Mouse (Mus musculus) neutrophil, adult 65 days (primary cell): ENCODE measurements around the gene 3110040N11Rik. TPM values are rescaled to one million over a fixed set of nuclear protein-coding genes. Genes with fewer than 3 reads are reported as not detected.

ENCODE experiments used
- total RNA-seq: library from RNA; stranded (reverse); gene quantifications from 2 replicates; pipeline ENCODE4 v1.2.4, GENCODE M21; 2023

The 3110040N11Rik gene
- total RNA-seq: 8.8 and 10.9 TPM in 2 replicates

DNA sequence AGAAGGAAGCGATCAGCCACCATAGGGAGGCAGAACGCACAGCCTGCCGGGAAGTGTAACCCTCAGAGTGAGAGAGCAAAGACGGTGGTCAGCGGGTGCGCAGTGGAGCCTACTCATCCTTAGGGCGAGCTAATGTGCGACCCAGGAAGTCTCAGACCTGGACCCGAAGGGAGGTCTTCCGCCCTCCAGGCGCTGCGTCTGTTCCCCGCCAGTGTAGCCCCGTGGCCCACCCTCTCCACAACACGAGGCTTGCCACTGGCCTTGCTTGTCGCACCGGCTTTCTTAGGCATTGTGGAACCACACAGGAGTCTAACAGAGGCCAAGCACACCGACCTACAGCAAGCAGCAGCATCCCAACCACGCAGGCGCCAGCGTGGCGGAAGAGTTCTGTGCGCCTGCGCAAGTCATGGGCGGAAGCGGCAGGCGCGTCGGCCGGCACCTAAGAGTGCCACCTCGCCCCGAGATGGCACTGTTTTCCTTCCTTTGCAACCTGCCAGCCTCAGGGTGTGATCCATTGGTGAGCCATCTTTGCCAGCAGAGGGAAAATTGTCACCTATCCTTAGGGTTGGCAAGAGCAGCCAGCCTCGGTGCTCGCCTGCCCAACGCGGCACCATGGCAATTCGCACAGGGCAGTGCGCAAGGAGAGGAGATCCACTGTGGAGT, at the start of gene 3110040N11Rik:
TSS of gene 3110040N11Rik (minus strand) at position 384 of the 663 bp plus-strand sequence.

DNA sequence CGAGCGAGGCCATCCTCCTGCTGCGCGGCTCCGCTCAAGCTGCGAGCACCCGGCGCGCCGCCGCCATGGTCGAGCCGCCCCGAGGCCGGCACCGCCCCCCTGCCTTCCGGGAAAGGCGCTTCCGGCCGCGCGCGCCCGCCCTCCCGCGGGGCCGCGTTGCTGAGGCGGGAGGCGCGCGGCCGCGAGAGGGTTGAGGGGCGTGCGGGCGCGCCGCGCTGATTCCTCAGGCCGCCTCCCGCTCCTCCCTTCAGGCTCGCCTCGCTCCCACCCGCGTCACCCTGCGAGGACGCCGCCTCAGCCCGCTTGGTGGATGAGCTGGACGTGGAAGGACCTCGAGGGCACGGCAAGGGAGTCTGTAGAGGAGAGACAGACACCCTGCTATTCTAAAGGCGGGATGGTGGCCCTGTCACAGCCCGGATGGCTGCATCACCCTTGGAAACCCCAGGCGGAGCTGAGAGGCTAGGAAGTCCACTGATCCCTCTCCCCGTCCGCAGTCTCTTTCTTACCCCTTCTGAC, 40.2 kb upstream of the 3110040N11Rik start, which contains the start of gene Btbd1:
TSS of gene Btbd1 (minus strand) at position 53 of the 516 bp plus-strand sequence.

DNA sequence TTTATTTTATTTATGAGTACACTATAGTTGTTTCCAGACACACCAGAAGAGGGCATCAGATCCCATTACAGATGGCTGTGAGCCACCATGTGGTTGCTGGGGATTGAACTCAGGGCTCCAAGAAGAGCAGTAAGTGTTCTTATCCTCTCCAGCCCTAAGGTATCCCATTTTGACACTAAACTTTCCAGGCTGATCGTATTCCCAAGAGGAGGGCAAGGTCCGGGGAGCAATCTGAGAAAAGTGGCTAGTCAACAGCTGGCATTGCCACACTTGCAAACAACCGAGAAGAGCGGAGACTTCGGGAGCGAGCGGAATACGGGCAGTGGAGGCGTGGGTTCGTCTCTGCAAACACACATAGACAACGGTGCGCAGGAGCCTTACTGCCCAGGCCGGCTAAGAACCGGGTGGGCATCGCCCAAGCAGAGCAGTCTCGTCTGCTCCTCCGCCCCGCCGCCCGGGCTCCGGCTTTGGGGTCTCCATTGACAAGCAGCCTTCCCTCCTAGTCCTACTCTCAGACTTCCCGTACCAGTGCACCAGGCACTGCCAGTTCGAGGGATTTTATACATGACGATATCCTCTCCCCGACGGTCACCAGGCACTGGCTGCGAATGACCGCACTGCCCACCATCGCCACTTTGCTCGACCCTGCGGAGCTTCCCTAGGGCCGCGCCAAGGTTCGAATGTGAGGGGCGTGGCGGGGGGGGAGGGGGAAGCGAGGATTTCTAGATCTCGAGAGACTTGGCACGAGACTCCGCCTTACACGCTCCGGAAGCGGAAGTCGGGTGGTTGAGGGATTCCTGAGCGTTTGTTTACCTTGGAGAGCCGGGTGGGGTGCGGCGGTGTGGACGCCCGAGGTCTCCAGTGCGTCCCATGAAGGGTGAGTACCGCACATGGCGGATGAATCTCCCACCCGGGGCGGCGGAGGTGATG, 26.8 kb downstream of the 3110040N11Rik start, which contains the start of gene Ramac:
TSS of gene Ramac (plus strand) at position 746 of the 930 bp plus-strand sequence.

Other genes with a start within 250 kb of the 3110040N11Rik start
- gene Fsd2, start 222.5 kb downstream of the 3110040N11Rik start, total RNA-seq: not detected in 2 replicates
- gene Whamm, start 218.2 kb downstream of the 3110040N11Rik start, total RNA-seq: 18.1 and 23.5 TPM in 2 replicates
- gene Homer2, start 82.0 kb downstream of the 3110040N11Rik start, total RNA-seq: not detected in 2 replicates
- 59.8 and 63.1 TPM in 2 replicates for gene Ramac, start 26.6 kb downstream of the 3110040N11Rik start, total RNA-seq
- gene Btbd1, start 40.0 kb upstream of the 3110040N11Rik start, total RNA-seq: 37.0 and 41.4 TPM in 2 replicates
- gene Gm10160, start 66.3 kb upstream of the 3110040N11Rik start, total RNA-seq: not detected in 2 replicates
- gene Tm6sf1, start 69.5 kb upstream of the 3110040N11Rik start, total RNA-seq: 169 and 195 TPM in 2 replicates
- gene Hdgfl3, start 145.0 kb upstream of the 3110040N11Rik start, total RNA-seq: 0.25 TPM in 1 of 2 replicates, not detected in the other
- gene Bnc1, start 202.8 kb upstream of the 3110040N11Rik start, total RNA-seq: not detected in 2 replicates